Mouse (Mus musculus) forebrain, embryonic 15.5 days (tissue): ENCODE measurements around the gene Apobr. TPM values are rescaled to one million over a fixed set of nuclear protein-coding genes. Genes with fewer than 3 reads are reported as not detected.

Experiments used
- ATAC-seq: fragments of 200-750 bp; cut with Nextera tagmentation; replicated peaks from 2 replicates; pipeline ENCODE4 v1.8.0; 2017; ENCODE audit warnings: mild to moderate bottlenecking, moderate TSS enrichment, moderate library complexity
- H3K27ac ChIP-seq: fragments of 300-500 bp; sonication (generic); replicated peaks from 2 replicates; pipeline ENCODE4 v1.5.1; 2015; ENCODE audit warnings: mild to moderate bottlenecking, inconsistent platforms
- H3K27me3 ChIP-seq: fragments of 300-500 bp; sonication (generic); 2 replicates; pipeline ENCODE4 v1.6.1; 2015; ENCODE audit warnings: inconsistent platforms
- H3K36me3 ChIP-seq: fragments of 300-500 bp; sonication (generic); 2 replicates; pipeline ENCODE4 v1.6.1; 2015; ENCODE audit warnings: mild to moderate bottlenecking, inconsistent platforms
- H3K4me1 ChIP-seq: fragments of 300-500 bp; sonication (generic); 2 replicates; pipeline ENCODE4 v1.6.1; 2015; ENCODE audit warnings: inconsistent platforms
- H3K4me2 ChIP-seq: fragments of 300-500 bp; sonication (generic); replicated peaks from 2 replicates; pipeline ENCODE4 v1.6.1; 2015; ENCODE audit warnings: mild to moderate bottlenecking, inconsistent platforms
- H3K4me3 ChIP-seq: fragments of 300-500 bp; sonication (generic); 2 replicates; pipeline ENCODE4 v1.5.1; 2015; ENCODE audit warnings: mild to moderate bottlenecking, inconsistent platforms
- H3K9ac ChIP-seq: fragments of 300-500 bp; sonication (generic); replicated peaks from 2 replicates; pipeline ENCODE4 v1.6.1; 2015; ENCODE audit warnings: mild to moderate bottlenecking, inconsistent platforms
- H3K9me3 ChIP-seq: fragments of 300-500 bp; sonication (generic); 2 replicates; pipeline ENCODE4 v1.6.1; 2016; ENCODE audit warnings: inconsistent platforms
- whole genome bisulfite sequencing: fragments of 180-500 bp; shearing (Covaris S2); methylation state at CpG from one replicate; pipeline ENCODE4 v1.1.7; 2015; ENCODE audit warnings: mixed read lengths; 5-methylcytosine and 5-hydroxymethylcytosine counted together
- polyA plus RNA-seq: library from polyadenylated mRNA; unstranded; fragments of >200 nt; fragmentation: Nextera tagmentation; extraction: Ambion mirVana; gene quantifications from 2 replicates; pipeline ENCODE4 v1.2.1, GENCODE M21; 2015

Gene Apobr
- 0.25 and 0.32 TPM in 2 replicates for polyA plus RNA-seq

DNA sequence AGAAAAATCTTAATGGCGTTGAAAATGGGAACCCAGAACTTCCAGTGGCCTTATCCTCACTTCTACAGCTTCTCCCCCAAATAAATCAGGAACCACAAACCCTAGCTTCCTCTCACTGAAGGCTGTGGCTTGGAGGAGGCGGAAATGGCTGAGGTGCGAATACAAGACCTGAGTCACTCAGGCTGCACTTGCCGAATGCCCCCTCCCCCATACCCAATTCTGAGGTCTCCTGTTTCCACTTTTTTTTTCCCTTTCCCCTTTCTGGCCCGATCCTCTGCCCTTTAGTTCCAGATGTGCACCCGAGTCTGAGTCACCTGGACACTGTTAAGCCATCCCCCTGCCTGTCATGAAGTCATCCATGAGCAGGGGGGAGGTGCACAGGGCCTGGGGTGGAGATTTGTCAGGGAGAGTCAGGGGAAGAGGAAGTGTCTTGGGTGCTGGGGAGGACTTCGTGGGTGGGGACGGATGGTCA is at the start of gene Apobr:
Gene Apobr (plus strand): TSS at position 437 of the 472 bp plus-strand sequence.
- no peaks in the 10 kb centered on the region for H3K36me3 ChIP-seq
- H3K9ac ChIP-seq: no peak within 1 kb of the TSS
- WGBS: 81% methylated on average over 8 of the region's 8 CpGs
- peak within 1 kb of the TSS; percentile 84 for H3K4me2 ChIP-seq
- H3K27me3 ChIP-seq: 0 out of 2 replicates have a peak, but pooled peaks cover 2% of the 10 kb centered on the region
- ATAC-seq: no peak
- peaks cover 20% of the 10 kb centered on the region for H3K4me1 ChIP-seq
- H3K9me3 ChIP-seq: no peaks in the 10 kb centered on the region
- peak within 1 kb of the TSS; percentile 94; the same call in 1 of the 2 replicates for H3K27ac ChIP-seq
- peak within 1 kb of the TSS; percentile 67 for H3K4me3 ChIP-seq

- Histone ChIP-seq H3K4me1 (peaks cover 11% of the 10 kb centered on the region), H3K27me3 (peaks cover 8% of the 10 kb centered on the region), H3K9me3 (no peaks in the 10 kb centered on the region), H3K9ac (peak overlapping the region; percentile 59), H3K4me2 (peak overlapping the region; percentile 82), H3K4me3 (peak overlapping the region; percentile 42), H3K27ac (no peak overlapping the region), H3K36me3 (no peaks in the 10 kb centered on the region)
- 2% methylated on average over 28 of the region's 28 CpGs for WGBS
- ATAC-seq: no peak
Measured at GRCm38 (mm10) chr7:126535766-126536165, 49.0 kb upstream of the Apobr start.

DNA sequence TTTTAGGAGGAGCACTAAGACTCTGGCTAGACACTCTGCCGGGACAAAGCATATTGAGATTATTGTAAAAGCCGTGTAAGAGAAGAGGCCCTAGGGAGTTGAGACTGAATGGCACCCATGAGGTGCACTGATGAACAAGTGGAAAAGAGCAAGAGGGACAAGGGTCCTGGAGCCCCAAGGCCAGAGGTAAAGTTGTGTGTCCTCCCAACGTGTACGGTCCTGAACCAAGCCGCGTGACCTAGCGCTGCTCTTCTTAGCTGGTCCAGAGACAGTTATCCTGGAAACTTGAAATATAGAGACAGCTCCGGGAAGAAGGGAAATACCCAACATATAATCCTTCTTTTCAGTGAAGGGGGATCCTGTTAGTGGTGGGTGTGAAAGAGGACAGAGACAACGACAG is 48.3 kb upstream of the Apobr start:
- H3K9me3 ChIP-seq: no peaks in the 10 kb centered on the region
- peaks cover 11% of the 10 kb centered on the region for H3K4me1 ChIP-seq
- H3K4me3 ChIP-seq: peak overlapping the region; percentile 42
- H3K27me3 ChIP-seq: peaks cover 8% of the 10 kb centered on the region
- WGBS: 46% methylated on average over 9 of the region's 9 CpGs
- ATAC-seq: no peak
- no peak overlapping the region; the same call in 1 of the 2 replicates for H3K9ac ChIP-seq
- no peaks in the 10 kb centered on the region for H3K36me3 ChIP-seq
- H3K4me2 ChIP-seq: peak overlapping the region; percentile 82
- no peak overlapping the region for H3K27ac ChIP-seq

GRCm38 (mm10) chr7:126537820-126538585 is 46.7 kb upstream of the Apobr start:
- Histone ChIP-seq H3K9me3 (no peaks in the 10 kb centered on the region), H3K27me3 (peaks cover 8% of the 10 kb centered on the region), H3K36me3 (no peaks in the 10 kb centered on the region), H3K4me1 (peaks cover 11% of the 10 kb centered on the region), H3K27ac (no peak overlapping the region), H3K4me3 (no peak overlapping the region), H3K4me2 (no peak overlapping the region), H3K9ac (no peak overlapping the region)
- ATAC-seq: no peak
- 63% methylated on average over 5 of the region's 5 CpGs for WGBS

- H3K9me3 ChIP-seq: no peaks in the 10 kb centered on the region
- H3K27ac ChIP-seq: no peak overlapping the region
- no peaks in the 10 kb centered on the region for H3K4me1 ChIP-seq
- 84% methylated on average over 1 of the region's 1 CpGs for WGBS
- no peak overlapping the region for H3K9ac ChIP-seq
- ATAC-seq: no peak
- peaks cover 19% of the 10 kb centered on the region for H3K36me3 ChIP-seq
- H3K27me3 ChIP-seq: peaks cover 6% of the 10 kb centered on the region
- no peak overlapping the region for H3K4me2 ChIP-seq
- H3K4me3 ChIP-seq: no peak overlapping the region
Measured at GRCm38 (mm10) chr7:126541661-126542060, 43.1 kb upstream of the Apobr start.

- Histone ChIP-seq H3K27ac (no peak overlapping the region), H3K9me3 (no peaks in the 10 kb centered on the region), H3K27me3 (no peaks in the 10 kb centered on the region), H3K4me2 (no peak overlapping the region), H3K36me3 (peaks cover 58% of the 10 kb centered on the region), H3K9ac (no peak overlapping the region), H3K4me1 (no peaks in the 10 kb centered on the region), H3K4me3 (no peak overlapping the region)
- WGBS: 88% methylated on average over 2 of the region's 2 CpGs
- no peak for ATAC-seq
Measured at GRCm38 (mm10) chr7:126545631-126546030, 39.1 kb upstream of the Apobr start.

- no peaks in the 10 kb centered on the region for H3K4me1 ChIP-seq
- no peak for ATAC-seq
- H3K9me3 ChIP-seq: no peaks in the 10 kb centered on the region
- H3K4me2 ChIP-seq: no peak overlapping the region
- H3K9ac ChIP-seq: no peak overlapping the region
- H3K4me3 ChIP-seq: no peak overlapping the region
- H3K27me3 ChIP-seq: no peaks in the 10 kb centered on the region
- no peak overlapping the region for H3K27ac ChIP-seq
- H3K36me3 ChIP-seq: peaks cover 94% of the 10 kb centered on the region
- WGBS: 94% methylated on average over 1 of the region's 1 CpGs
Measured at GRCm38 (mm10) chr7:126554796-126555195, 29.9 kb upstream of the Apobr start.

DNA sequence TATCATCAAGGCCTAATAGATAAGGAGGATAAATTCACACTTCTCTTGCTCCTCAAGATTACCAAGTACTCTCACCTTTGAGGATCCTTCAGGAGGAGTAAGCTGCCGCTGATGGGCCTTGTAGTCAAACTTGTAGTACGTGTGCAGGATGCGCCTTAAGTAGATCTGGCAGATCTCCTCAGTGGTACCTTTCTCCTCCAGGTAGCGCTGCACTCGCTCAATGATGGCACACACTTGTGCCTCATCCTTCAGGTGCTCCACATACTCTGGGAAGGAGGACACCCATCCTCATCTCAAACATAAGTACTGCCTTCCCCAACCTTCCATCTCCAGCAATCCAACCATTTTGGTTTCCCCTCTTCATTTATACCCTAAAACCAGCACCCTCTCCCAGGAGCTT is 28.1 kb upstream of the Apobr start:
- no peaks in the 10 kb centered on the region for H3K4me1 ChIP-seq
- no peaks in the 10 kb centered on the region for H3K9me3 ChIP-seq
- H3K27ac ChIP-seq: no peak overlapping the region
- no peak overlapping the region for H3K4me3 ChIP-seq
- H3K9ac ChIP-seq: no peak overlapping the region
- H3K4me2 ChIP-seq: no peak overlapping the region
- H3K27me3 ChIP-seq: no peaks in the 10 kb centered on the region
- WGBS: 98% methylated on average over 5 of the region's 5 CpGs
- no peak for ATAC-seq
- H3K36me3 ChIP-seq: peaks cover 92% of the 10 kb centered on the region

GRCm38 (mm10) chr7:126565693-126566092 is 19.0 kb upstream of the Apobr start:
- H3K9me3 ChIP-seq: no peaks in the 10 kb centered on the region
- peaks cover 11% of the 10 kb centered on the region for H3K4me1 ChIP-seq
- peak overlapping the region; percentile 85 for H3K4me2 ChIP-seq
- WGBS: 1% methylated on average over 26 of the region's 28 CpGs
- peak overlapping the region; percentile 82 for H3K9ac ChIP-seq
- no peak for ATAC-seq
- H3K4me3 ChIP-seq: peak overlapping the region; percentile 83
- peaks cover 32% of the 10 kb centered on the region for H3K36me3 ChIP-seq
- H3K27me3 ChIP-seq: no peaks in the 10 kb centered on the region
- H3K27ac ChIP-seq: peak overlapping the region; percentile 80

GRCm38 (mm10) chr7:126566094-126566765 is 18.5 kb upstream of the Apobr start, which contains the start of gene Eif3c:
Gene Eif3c (minus strand): TSS chr7:126566411.
- Histone ChIP-seq H3K27ac (peak within 1 kb of the TSS; percentile 80), H3K27me3 (no peaks in the 10 kb centered on the region), H3K4me2 (peak within 1 kb of the TSS; percentile 85), H3K9me3 (no peaks in the 10 kb centered on the region), H3K4me1 (peaks cover 11% of the 10 kb centered on the region), H3K36me3 (peaks cover 26% of the 10 kb centered on the region), H3K4me3 (peak within 1 kb of the TSS; percentile 83), H3K9ac (peak within 1 kb of the TSS; percentile 82)
- under 1% methylated on average over 46 of the region's 46 CpGs for WGBS
- ATAC-seq: peak; percentile 96

DNA sequence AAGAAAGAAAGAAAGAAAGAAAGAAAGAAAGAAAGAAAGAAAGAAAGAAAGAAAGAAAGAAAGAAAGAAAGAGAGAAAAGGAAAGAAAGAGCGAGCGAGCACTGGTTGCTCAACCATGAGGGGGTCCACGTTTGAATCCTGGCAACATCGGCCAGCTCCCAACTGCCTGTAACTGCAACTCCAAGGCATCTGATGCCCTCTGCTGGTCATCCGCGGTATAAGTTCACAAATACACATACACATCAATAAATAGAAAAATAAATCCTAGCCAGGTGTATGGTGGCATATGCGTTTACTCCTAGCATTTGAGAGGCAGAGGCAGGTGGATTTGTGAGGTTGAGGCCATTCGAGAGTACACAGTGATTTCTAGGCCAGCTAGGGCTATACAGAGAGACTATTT is 7.8 kb upstream of the Apobr start:
- no peak overlapping the region for H3K9ac ChIP-seq
- peaks cover 6% of the 10 kb centered on the region for H3K4me1 ChIP-seq
- no peak overlapping the region for H3K4me3 ChIP-seq
- WGBS: 50% methylated on average over 8 of the region's 8 CpGs
- H3K27ac ChIP-seq: no peak overlapping the region
- H3K9me3 ChIP-seq: no peaks in the 10 kb centered on the region
- no peak overlapping the region for H3K4me2 ChIP-seq
- ATAC-seq: no peak
- H3K36me3 ChIP-seq: peaks cover 24% of the 10 kb centered on the region
- H3K27me3 ChIP-seq: no peaks in the 10 kb centered on the region

GRCm38 (mm10) chr7:126579172-126579571 is 5.6 kb upstream of the Apobr start:
- ATAC-seq: no peak
- no peaks in the 10 kb centered on the region for H3K27me3 ChIP-seq
- H3K4me1 ChIP-seq: peaks cover 20% of the 10 kb centered on the region
- no peak overlapping the region for H3K9ac ChIP-seq
- H3K27ac ChIP-seq: no peak overlapping the region
- peaks cover 18% of the 10 kb centered on the region for H3K36me3 ChIP-seq
- H3K4me2 ChIP-seq: no peak overlapping the region
- H3K9me3 ChIP-seq: no peaks in the 10 kb centered on the region
- no peak overlapping the region for H3K4me3 ChIP-seq
- 57% methylated on average over 8 of the region's 8 CpGs for WGBS
